Mouse (Mus musculus) liver, embryonic 12.5 days (tissue): Measurements from ENCODE around the gene Cldn10. TPM values are rescaled to one million over a fixed set of nuclear protein-coding genes. Genes with fewer than 3 reads are reported as not detected.

Experiments
- ATAC-seq: fragments of 200-750 bp; cut with Nextera tagmentation; 2 replicates; pipeline ENCODE4 v1.8.0; 2017; ENCODE audit warnings: moderate number of reproducible peaks, mild to moderate bottlenecking, moderate library complexity
- H3K27ac ChIP-seq: fragments of 300-500 bp; sonication (generic); 2 replicates; pipeline ENCODE4 v1.5.1; 2016; ENCODE audit warnings: mild to moderate bottlenecking
- H3K27me3 ChIP-seq: fragments of 300-500 bp; sonication (generic); replicated peaks from 2 replicates; pipeline ENCODE4 v1.6.1; 2016; ENCODE audit warnings: mild to moderate bottlenecking, moderate library complexity
- H3K36me3 ChIP-seq: fragments of 300-500 bp; sonication (generic); 2 replicates; pipeline ENCODE4 v1.6.1; 2016; ENCODE audit warnings: mild to moderate bottlenecking, moderate library complexity
- H3K4me1 ChIP-seq: fragments of 300-500 bp; sonication (generic); 2 replicates; pipeline ENCODE4 v1.6.1; 2016
- H3K4me2 ChIP-seq: fragments of 300-500 bp; sonication (generic); 2 replicates; pipeline ENCODE4 v1.6.1; 2016; ENCODE audit warnings: mild to moderate bottlenecking, moderate library complexity
- H3K4me3 ChIP-seq: fragments of 300-500 bp; sonication (generic); 2 replicates; pipeline ENCODE4 v1.5.1; 2016; ENCODE audit warnings: mild to moderate bottlenecking, moderate library complexity
- H3K9ac ChIP-seq: fragments of 300-500 bp; sonication (generic); 2 replicates; pipeline ENCODE4 v1.6.1; 2016; ENCODE audit warnings: mild to moderate bottlenecking, moderate library complexity
- H3K9me3 ChIP-seq: fragments of 300-500 bp; sonication (generic); replicated peaks from 2 replicates; pipeline ENCODE4 v1.6.1; 2016; ENCODE audit warnings: mild to moderate bottlenecking, moderate library complexity
- WGBS: fragments of 180-500 bp; shearing (Covaris S2); methylation state at CpG from one replicate; pipeline ENCODE4 v1.1.7; 2016; ENCODE audit not compliant: insufficient replicate concordance; 5-methylcytosine and 5-hydroxymethylcytosine counted together
- polyA plus RNA-seq: library from polyadenylated mRNA; unstranded; fragments of >200 nt; fragmentation: Nextera tagmentation; extraction: Ambion mirVana; gene quantifications from 2 replicates; pipeline ENCODE4 v1.2.1, GENCODE M21; 2016

Cldn10 gene
- polyA plus RNA-seq, 1 experiment from 2014 or later, result 0.30 TPM

DNA sequence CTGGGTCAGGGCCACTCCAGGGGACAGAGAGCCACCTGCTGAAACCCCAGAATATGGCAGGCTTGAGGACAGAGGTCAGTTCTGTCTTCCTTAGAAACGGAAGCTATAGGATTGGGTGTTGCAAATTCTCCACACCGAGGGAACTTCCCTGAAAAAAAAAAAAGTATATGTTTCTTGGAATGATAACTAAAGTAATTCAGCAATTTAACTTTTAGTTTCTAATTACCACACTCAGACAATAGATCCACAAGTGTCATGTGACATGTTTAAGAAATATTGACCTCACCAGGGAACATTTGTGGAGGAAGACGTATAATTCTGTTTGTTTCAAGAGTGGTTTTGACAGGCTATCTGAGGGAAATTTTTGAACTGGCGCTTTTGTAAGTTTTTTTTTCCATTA, 43.9 kb downstream of the Cldn10 start:
- no peaks in the 10 kb centered on the region for H3K36me3 ChIP-seq
- no peak overlapping the region for H3K4me3 ChIP-seq
- no peak overlapping the region for H3K27ac ChIP-seq
- no peak overlapping the region for H3K4me2 ChIP-seq
- H3K9ac ChIP-seq, result no peak overlapping the region
- H3K4me1 ChIP-seq, result peaks cover 9% of the 10 kb centered on the region; the same call in 1 of the 2 replicates
- H3K27me3 ChIP-seq, result no peaks in the 10 kb centered on the region
- ATAC-seq, result no peak
- 63% methylated on average over 4 of the region's 4 CpGs for WGBS
- H3K9me3 ChIP-seq, result no peaks in the 10 kb centered on the region

DNA sequence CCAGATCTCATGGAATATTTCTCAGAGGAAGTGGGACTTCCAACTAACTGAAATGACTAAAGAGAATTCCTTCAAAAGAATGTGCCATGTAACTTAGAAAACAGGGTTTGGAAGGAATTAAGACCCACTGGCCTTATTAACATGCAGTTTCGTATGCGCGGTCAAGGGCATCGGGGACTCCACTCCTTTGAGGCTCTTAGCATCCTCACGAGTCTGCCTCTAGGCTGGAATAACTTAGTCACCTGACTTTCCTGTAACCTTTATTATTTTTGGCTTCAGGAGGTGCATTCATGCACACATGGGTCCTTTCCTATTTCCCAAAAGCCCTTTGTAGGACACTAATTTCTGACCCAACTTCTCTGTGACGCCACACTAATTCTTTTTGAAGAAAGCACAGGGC, 45.5 kb downstream of the Cldn10 start:
- Histone ChIP-seq H3K4me1 (peaks cover 23% of the 10 kb centered on the region), H3K9me3 (no peaks in the 10 kb centered on the region), H3K4me3 (no peak overlapping the region), H3K27ac (no peak overlapping the region), H3K27me3 (no peaks in the 10 kb centered on the region), H3K36me3 (no peaks in the 10 kb centered on the region), H3K9ac (no peak overlapping the region), H3K4me2 (no peak overlapping the region)
- ATAC-seq, result no peak
- WGBS, result 79% methylated on average over 6 of the region's 6 CpGs

DNA sequence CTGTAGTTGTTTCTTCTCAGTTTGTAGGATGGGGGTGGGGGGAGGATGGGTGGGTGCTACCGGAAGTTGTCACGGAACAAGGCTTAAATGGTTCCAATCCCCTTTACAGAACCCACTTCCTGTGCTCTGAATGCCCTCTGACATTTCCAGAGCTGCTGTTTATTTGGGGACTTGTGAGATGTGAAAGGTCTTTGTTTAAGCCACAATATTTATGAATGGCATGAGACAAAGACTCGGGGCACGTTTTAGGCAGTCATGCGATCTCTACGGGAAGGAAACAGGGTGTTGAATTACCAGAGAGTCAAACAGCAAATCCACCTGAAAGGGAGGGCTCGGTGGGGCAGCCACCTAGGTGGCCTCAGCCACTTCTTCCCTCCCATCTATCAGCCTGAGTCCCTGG, 46.6 kb downstream of the Cldn10 start:
- Histone ChIP-seq H3K4me2 (no peak overlapping the region), H3K9me3 (no peaks in the 10 kb centered on the region), H3K9ac (no peak overlapping the region), H3K27me3 (no peaks in the 10 kb centered on the region), H3K4me3 (no peak overlapping the region), H3K36me3 (no peaks in the 10 kb centered on the region), H3K4me1 (peaks cover 25% of the 10 kb centered on the region), H3K27ac (no peak overlapping the region)
- no peak for ATAC-seq
- WGBS, result 23% methylated on average over 7 of the region's 7 CpGs

DNA sequence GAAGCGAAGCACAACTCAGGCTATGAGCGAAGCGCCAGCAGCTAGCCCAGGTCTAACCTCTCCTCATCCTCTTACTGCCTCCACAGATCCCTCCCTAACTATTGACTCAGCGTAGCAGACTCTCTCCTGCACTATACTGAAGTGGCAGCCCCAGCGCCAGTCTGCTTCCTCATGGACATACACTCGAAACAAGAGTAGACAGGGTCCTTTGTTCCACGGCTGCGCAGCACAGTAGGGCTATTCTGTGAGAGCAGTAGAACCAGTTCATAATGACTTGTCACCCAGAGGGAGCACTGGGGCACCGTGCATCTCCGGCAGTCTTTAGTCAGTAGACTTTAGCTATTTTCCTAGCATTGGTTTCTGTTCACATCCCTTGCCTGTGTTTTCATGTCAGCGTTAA, 48.4 kb downstream of the Cldn10 start:
- no peaks in the 10 kb centered on the region for H3K27me3 ChIP-seq
- WGBS, result 81% methylated on average over 11 of the region's 11 CpGs
- no peaks in the 10 kb centered on the region for H3K36me3 ChIP-seq
- no peak overlapping the region for H3K4me3 ChIP-seq
- no peaks in the 10 kb centered on the region for H3K9me3 ChIP-seq
- no peak overlapping the region for H3K27ac ChIP-seq
- H3K9ac ChIP-seq, result no peak overlapping the region
- ATAC-seq, result no peak
- no peak overlapping the region for H3K4me2 ChIP-seq
- H3K4me1 ChIP-seq, result peaks cover 25% of the 10 kb centered on the region

DNA sequence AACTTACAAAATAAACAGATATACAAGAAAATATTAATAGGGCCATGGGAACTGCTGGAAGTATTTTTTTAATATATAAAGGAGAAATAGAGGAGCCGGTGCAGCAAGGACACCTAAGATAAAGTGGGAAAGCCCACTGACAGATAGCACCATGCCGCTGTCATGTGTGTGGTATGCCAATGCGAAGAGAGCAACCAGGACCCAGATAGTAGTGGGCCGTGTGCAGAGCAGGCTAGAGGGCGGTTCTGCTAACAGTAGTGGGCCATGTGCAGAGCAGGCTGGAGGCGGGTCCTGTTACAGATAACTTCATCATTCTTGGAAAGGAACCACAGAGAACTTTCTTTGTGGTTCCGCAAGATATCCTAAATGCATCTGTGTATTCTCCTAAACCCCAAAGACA, 49.0 kb downstream of the Cldn10 start:
- no peak overlapping the region for H3K4me3 ChIP-seq
- no peaks in the 10 kb centered on the region for H3K9me3 ChIP-seq
- peak; percentile 94 for ATAC-seq
- no peaks in the 10 kb centered on the region for H3K36me3 ChIP-seq
- 44% methylated on average over 7 of the region's 7 CpGs for WGBS
- H3K27me3 ChIP-seq, result no peaks in the 10 kb centered on the region
- no peak overlapping the region for H3K9ac ChIP-seq
- no peak overlapping the region for H3K27ac ChIP-seq
- 0 out of 2 replicates have a peak overlapping the region, but pooled peaks have one; percentile 6 for H3K4me2 ChIP-seq
- H3K4me1 ChIP-seq, result peaks cover 25% of the 10 kb centered on the region

DNA sequence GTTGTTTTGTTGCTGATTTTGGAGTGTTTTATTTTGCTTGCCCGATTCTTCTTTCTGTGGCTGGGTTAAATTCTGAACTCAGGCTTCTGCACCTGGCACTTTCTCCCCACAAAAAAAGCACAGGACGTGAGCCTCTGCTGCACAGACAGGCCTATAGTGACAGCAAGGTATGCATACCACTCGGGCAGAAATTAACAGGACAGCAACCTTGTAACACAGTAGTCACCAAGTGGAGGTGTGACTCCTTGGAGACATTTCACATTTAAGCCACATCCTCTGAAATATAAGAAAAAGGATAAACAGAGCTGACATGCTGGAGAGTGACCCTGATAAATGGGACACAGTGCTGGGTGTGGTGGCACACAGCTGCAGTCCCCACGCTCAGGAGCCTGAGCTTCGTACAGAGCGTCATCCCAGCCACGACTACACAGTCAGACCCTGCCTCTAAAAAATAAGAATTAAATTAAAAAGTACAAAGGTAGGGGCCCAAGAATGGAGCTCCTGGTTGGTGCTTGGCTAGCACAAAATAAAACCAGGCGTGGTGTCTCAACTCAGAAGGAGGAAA, 50.9 kb downstream of the Cldn10 start:
- Histone ChIP-seq H3K4me2 (no peak overlapping the region), H3K9me3 (no peaks in the 10 kb centered on the region), H3K27me3 (no peaks in the 10 kb centered on the region), H3K27ac (no peak overlapping the region), H3K36me3 (no peaks in the 10 kb centered on the region), H3K4me3 (no peak overlapping the region), H3K4me1 (peaks cover 25% of the 10 kb centered on the region), H3K9ac (no peak overlapping the region)
- WGBS, result 66% methylated on average over 8 of the region's 8 CpGs
- no peak for ATAC-seq

DNA sequence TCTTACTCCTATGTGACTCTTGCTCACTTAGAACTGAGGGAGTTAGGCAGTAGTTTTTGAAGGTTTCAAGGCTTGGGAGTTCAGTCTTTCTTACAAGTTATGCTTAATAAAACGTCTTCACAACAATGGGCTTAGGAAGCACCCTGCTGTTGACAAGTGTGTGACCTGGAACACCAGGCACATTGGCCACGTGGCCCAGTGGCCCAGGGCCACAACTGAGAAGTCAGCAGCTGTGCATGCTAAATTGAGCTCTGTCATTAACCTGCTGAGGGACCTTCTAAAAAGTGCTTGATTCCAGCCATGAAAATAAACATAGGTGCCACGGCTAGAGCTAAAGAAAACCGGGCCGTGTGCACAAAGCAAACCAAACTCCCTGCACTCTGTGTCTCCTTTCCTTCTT, 51.7 kb downstream of the Cldn10 start:
- Histone ChIP-seq H3K9ac (no peak overlapping the region), H3K9me3 (no peaks in the 10 kb centered on the region), H3K36me3 (no peaks in the 10 kb centered on the region), H3K27ac (no peak overlapping the region), H3K4me1 (peaks cover 25% of the 10 kb centered on the region), H3K27me3 (no peaks in the 10 kb centered on the region), H3K4me2 (no peak overlapping the region), H3K4me3 (no peak overlapping the region)
- WGBS, result 66% methylated on average over 5 of the region's 5 CpGs
- no peak for ATAC-seq

DNA sequence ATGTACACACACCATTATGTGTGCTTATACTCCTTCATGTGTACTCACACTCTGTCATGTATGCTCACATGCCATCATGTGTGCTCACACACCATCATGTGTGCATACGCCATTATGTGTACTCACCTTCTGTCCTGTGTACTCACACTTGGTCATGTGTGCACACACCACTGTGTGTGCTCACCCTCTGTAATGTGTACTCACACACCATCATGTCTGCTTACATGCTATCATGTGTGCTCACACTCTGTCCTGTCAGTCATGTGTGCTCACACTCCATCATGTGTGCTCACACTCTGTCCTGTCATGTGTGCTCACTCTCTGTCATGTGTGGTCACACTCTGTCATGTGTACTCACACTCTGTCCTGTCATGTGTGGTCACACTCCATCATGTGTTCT, 52.3 kb downstream of the Cldn10 start:
- no peak for ATAC-seq
- 83% methylated on average over 1 of the region's 1 CpGs for WGBS
- Histone ChIP-seq H3K9ac (no peak overlapping the region), H3K4me3 (no peak overlapping the region), H3K4me2 (no peak overlapping the region), H3K9me3 (no peaks in the 10 kb centered on the region), H3K4me1 (peaks cover 25% of the 10 kb centered on the region), H3K27me3 (no peaks in the 10 kb centered on the region), H3K27ac (no peak overlapping the region), H3K36me3 (no peaks in the 10 kb centered on the region)

DNA sequence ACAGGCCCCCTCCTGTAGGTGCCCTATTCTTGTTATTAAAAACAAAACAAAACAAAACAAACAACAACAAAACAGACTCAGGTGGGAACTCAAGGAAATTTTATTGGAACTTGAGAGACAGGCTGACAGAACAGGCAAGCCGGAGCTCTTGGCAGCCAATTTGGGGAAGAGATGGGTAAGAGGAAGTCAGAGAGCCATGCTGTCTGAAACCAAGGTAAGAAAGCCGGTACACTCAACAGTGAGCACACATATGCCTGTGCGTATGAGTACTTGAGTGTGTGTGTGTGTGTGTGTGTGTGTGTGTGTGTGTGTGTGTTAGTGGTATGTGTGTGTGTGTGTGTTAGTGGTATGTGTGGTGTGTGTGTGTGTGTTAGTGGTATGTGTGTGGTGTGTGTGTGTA, 54.6 kb downstream of the Cldn10 start:
- WGBS, result 56% methylated on average over 3 of the region's 3 CpGs
- Histone ChIP-seq H3K36me3 (no peaks in the 10 kb centered on the region), H3K4me2 (no peak overlapping the region), H3K27ac (no peak overlapping the region), H3K9me3 (no peaks in the 10 kb centered on the region), H3K4me1 (peaks cover 11% of the 10 kb centered on the region), H3K4me3 (no peak overlapping the region), H3K9ac (no peak overlapping the region), H3K27me3 (peaks cover 18% of the 10 kb centered on the region)
- ATAC-seq, result no peak

DNA sequence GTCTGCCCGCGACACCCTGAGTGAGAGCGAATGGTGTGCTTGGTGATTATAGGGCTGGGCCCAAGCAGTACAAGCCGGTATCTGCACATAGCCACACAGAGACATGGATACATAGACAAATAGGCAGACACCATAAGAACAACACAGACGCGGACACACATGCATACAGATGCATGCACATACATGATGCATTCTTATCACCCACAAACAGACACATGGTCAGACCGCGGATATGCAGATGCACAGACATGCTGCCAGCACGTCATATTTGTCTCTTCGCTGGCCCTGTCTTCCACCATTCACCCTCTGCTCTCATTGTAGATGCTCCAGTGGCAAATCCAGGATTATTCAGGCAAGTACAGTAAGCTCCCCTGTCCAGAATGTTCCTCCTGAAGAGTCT, 59.1 kb downstream of the Cldn10 start:
- Histone ChIP-seq H3K4me2 (no peak overlapping the region), H3K4me3 (no peak overlapping the region), H3K27ac (no peak overlapping the region), H3K9ac (no peak overlapping the region), H3K4me1 (no peaks in the 10 kb centered on the region), H3K36me3 (no peaks in the 10 kb centered on the region), H3K27me3 (peaks cover 26% of the 10 kb centered on the region), H3K9me3 (no peaks in the 10 kb centered on the region)
- WGBS, result 81% methylated on average over 10 of the region's 10 CpGs
- no peak for ATAC-seq

DNA sequence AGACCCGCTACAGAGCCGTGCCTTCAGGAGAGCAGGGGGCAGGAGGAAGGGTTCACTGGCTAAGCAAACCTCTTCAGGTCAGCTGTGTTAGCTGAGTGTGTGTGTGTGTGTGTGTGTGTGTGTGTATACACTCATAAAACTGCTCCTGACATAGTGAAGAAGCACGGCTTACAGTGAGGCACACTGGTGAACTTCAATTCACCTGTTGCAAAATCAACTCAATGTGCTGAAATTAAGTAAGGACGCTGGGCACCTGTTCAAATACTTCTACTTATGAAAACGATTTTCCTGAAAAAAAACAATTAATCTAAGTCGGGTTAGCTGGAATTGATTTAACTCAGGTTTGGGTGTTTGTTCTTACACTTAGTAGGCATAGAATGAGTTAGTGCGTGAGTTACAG, 60.5 kb downstream of the Cldn10 start:
- Histone ChIP-seq H3K36me3 (no peaks in the 10 kb centered on the region), H3K9me3 (no peaks in the 10 kb centered on the region), H3K27me3 (peaks cover 33% of the 10 kb centered on the region), H3K4me1 (no peaks in the 10 kb centered on the region), H3K27ac (no peak overlapping the region), H3K4me3 (no peak overlapping the region), H3K9ac (no peak overlapping the region), H3K4me2 (no peak overlapping the region)
- 66% methylated on average over 7 of the region's 7 CpGs for WGBS
- ATAC-seq, result no peak

DNA sequence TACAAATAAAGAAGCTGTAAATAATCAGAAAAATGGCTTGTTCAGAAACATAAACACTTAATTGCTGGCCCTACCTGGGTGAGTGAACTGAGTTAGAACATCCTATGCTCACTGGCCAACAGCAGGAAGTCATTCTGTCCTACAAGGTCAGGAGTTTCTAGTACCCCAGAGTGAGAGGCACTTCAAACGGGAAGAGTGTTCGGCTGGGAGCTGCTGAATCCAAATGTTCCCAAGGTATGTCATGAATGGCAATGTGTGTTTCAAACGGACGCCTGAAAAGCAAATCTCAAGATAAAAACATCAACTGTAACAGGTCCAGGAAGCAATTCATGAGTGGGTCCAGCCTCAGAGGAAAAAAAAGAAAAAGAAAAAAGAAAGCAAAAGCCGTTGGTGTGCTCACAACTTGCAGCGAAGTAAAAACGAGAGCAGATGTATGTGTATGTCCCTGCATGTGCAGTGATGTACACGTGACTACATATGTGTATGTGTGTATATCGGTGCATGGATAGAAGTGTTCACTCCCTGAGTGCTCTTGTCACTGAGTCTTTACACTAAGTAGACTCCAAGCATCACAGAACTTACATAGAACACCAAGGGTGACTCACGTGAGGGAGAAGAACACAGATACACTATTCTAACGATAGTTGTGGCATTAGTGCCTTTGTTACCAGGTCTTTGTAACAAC, 62.4 kb downstream of the Cldn10 start:
- Histone ChIP-seq H3K9me3 (no peaks in the 10 kb centered on the region), H3K9ac (no peak overlapping the region), H3K4me3 (no peak overlapping the region), H3K4me2 (no peak overlapping the region), H3K27ac (no peak overlapping the region), H3K36me3 (no peaks in the 10 kb centered on the region), H3K27me3 (peaks cover 53% of the 10 kb centered on the region), H3K4me1 (peaks cover 15% of the 10 kb centered on the region)
- 55% methylated on average over 11 of the region's 11 CpGs for WGBS
- ATAC-seq, result no peak

DNA sequence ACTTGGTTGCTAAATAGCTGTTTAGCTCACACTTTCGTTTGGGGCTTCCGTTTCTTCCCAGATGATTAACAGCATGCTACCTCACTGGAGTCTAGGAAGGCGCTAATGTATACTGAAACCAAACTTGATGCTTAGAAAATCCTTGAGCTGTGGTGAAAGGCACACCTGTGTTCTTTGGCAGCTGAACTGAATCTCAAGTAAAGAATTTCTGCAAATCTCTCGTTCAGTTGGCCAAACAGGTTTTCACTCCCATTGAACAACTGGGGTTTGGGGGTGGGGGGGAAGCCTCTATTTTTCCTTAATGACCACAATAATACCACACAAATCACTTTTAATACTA, 63.0 kb downstream of the Cldn10 start:
- Histone ChIP-seq H3K36me3 (no peaks in the 10 kb centered on the region), H3K9ac (no peak overlapping the region), H3K4me2 (no peak overlapping the region), H3K27ac (no peak overlapping the region), H3K4me3 (no peak overlapping the region), H3K9me3 (no peaks in the 10 kb centered on the region), H3K27me3 (peaks cover 56% of the 10 kb centered on the region), H3K4me1 (peaks cover 19% of the 10 kb centered on the region)
- 45% methylated on average over 4 of the region's 4 CpGs for WGBS
- ATAC-seq, result no peak
